Mouse (Mus musculus) lung, postnatal 36 days (tissue): ENCODE measurements around the gene Ttc36.

Source experiments
- DNase-seq: peaks from one replicate; pipeline ENCODE4 v3.0.0; 2022; ENCODE audit warnings: mixed read lengths

The Ttc36 gene

DNA sequence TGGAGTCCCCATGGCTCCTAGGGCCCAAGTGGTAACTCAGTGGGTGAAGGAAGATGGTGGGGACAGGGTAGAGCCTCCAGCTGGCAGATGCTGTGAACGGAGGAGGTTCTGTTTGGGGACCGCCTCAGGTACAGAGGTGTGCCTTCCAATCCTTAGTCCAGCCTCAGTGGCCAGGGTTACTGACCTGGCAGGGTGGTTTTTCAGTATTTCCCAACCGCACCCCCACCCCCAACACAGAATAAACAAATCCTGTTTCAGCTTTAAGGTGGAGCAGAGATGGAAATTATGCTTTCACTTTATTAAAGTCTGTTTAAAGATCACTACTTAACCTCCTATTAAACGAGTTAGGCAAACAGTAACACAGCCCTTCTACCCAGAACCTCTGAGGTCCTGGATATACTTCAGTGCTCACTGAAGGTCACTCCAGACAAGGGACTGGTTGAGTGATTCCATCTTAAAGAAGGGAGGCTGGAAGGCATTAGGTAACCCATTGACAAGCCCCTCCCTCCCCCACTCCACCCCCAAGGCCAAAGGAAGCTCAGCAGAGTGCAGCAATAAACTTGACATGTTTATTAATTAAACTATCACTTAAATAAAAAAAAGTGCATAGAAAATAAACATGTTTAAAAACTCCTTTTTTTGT lies at the start of gene Ttc36:
TSS of gene Ttc36 (minus strand) at position 265 of the 643 bp plus-strand sequence.
- DNase-seq, result peak; percentile 85

- no peak for DNase-seq
Measured at GRCm38 (mm10) chr9:44847446-44847845, 44.6 kb upstream of the Ttc36 start.

- peak; percentile 57 for DNase-seq
Measured at GRCm38 (mm10) chr9:44841241-44841640, 38.4 kb upstream of the Ttc36 start.

DNA sequence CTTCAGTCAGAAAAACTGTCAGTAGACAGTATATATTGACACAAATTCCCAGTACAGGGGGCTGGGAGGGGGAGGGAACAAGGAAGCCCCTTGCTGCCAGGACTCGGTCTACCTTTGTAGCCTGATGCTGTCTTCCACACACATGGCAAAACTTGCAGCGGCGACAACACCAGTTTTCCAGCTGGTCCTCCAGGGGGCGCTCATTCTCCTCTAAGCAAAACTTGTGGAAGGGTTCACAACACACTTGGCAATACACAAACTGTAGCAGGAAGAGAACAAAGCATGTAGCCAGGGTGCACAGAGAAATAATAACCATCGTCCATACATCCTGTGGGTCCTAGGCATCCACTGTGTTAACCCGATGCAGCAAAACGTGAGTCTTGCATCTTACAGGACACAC lies 33.6 kb upstream of the Ttc36 start:
- DNase-seq, result peak; percentile 76

GRCm38 (mm10) chr9:44832356-44832755 lies 29.5 kb upstream of the Ttc36 start:
- DNase-seq, result peak; percentile 56

DNA sequence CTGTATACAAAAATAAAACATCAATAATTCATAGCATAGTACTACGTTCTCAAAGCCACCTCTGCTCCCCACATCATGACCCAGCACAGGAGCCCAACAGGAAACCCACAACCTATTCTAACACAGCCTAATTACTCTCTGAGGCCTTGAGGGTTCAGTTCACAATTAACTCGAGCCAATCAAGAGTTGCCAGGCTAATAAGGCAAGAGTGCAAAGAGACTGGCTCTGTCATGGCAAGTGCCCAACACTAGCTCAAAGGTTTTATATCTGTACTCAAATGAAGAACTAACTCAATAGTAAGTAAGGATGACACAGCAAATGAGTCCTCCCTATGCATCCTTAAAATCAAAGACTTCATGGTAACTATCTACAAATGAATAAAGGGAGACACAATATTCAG lies 27.6 kb upstream of the Ttc36 start:
- DNase-seq, result no peak

DNA sequence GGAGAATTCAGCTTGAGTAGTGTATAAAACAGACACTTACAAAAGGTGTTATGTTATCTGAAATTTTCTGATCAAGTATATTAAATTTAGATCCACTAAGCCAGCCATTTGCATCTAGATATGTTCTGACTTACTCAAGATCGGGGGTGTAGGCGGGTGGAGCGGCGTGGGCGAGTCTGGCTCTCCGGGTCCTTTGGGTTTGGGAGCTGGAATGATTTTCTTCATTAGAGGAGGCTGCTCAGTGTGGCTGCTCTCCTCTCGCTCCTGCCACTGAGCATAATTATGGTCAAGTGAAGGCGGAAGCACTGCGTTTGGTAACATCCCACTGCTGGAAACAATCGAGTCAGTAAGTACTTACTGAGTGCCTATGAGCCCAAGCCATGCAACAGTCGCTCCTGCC lies 26.1 kb upstream of the Ttc36 start:
- DNase-seq, result no peak

- DNase-seq, result no peak
Measured at GRCm38 (mm10) chr9:44826660-44827059, 23.8 kb upstream of the Ttc36 start.

GRCm38 (mm10) chr9:44819920-44820827 lies 17.3 kb upstream of the Ttc36 start:
- DNase-seq, result no peak

- no peak for DNase-seq
Measured at GRCm38 (mm10) chr9:44817522-44817921, 14.7 kb upstream of the Ttc36 start.

DNA sequence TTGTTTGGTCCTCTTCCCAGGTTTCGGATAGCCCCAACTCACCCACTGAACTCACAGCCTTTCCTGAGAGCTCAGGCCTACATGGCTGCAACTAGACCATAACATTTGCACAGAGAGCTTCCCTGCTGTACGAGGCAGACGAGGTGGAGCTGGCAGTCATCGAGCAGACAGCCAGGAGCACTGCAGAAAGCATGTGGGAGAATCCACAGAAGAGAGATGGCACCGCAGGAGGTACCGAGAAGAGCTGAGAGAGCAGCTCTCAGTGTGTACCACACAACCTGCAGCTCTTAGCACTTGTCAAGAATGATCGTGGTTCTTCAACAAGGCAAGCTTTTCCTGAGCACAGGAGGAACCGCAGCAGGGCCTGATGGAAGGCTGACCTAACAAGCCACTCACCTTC lies 11.3 kb upstream of the Ttc36 start:
- DNase-seq, result no peak

- DNase-seq, result peak; percentile 24
Measured at GRCm38 (mm10) chr9:44810316-44810715, 7.4 kb upstream of the Ttc36 start.

DNA sequence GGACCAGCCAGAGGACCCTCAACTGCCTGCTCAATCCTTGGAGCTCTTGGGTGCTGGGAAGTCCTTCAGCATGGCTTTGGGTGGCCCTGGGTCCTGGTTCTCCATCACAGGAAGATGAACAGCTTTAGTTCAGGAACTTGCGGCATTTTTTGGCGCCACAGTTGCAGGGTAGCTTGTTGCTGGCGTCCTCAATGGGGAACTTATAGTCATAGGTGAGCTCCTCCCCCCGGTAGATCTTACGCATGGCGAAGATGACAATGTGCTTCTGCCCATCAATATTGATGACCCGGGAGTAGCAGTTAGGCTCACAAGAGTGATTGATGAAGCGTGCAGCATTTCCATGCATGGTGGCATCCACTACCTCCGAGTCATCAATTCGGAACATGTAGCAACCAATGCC lies 4.9 kb upstream of the Ttc36 start:
- DNase-seq, result no peak

GRCm38 (mm10) chr9:44807141-44807540 lies 4.3 kb upstream of the Ttc36 start:
- DNase-seq, result peak; percentile 42

DNA sequence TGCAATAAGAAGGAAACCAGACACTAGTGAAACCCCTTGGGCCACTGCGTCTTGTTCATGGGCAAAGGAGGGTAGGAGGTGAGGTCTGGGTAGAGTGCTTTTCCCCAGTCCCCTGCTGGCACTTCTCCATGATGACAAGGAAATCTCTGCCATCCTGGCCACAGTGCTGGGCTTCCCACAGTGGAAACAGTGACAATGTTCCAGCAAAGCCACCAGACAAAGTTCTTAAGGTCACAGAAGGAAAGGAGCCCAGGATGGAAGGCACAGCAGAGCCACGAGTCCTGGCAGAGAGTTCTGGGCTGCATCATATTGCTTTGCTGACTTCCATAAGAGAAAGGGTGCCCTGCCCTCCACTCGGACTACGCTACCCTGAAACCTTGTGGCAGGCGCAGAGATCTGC lies 2.7 kb upstream of the Ttc36 start:
- DNase-seq, result no peak

DNA sequence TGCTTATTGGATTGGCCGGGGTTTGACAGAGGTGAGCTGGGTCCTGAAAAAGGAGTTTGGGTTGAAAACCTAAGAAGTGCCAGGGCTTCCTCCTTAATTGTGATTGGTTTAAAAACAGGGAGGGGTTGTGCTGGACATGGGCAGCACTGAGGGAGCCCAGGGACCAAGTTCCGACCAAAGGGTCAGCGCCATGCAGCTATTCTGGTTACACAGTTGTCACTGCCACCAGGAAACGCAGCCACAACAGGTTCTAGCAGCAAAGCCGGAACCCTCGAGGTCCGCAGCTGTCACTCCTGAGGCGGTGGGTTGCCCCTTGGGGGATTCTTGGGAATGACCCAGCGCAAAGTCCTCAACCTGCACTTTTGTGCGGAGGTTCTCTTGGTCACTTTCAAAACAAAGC lies 1.8 kb upstream of the Ttc36 start:
- DNase-seq, result no peak

DNA sequence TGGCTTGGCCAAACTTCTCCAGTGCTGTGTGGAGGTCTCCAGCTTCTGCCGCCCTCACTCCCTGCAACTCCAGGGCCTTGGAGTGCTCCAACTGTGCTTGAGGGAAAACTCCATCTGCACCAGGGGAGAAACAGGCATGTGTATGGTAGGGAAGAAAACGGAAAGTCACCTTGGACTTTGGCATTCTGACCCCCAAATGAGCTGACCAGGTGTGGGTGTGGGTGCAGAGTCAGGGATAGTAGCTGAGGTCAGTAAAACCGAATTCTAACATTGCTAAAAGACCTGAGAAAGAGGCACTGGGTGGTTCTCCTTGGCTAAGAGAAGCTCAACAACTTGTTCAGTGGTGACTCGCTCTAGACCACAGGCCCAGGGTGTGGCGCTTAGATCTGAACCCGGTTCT lies 1.2 kb downstream of the Ttc36 start:
- DNase-seq, result peak; percentile 15

DNA sequence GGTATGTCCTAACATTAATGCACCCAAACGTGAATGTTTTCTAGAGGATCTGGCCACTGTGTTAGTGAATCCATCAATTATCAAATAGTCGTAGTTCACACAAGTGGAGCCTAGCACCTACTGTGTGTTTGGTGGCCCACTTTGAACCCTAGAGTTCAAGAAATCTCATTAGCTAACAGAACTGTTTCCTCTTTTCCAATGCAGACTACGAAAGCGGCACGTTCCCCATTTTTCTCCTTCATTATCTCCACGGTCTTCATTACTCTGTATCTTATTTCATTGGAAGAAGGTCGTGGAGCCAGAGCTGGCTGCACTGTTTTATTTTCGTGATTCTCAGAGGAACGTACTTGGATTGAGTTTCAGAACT lies 2.9 kb downstream of the Ttc36 start:
- no peak for DNase-seq

GRCm38 (mm10) chr9:44799102-44799957 lies 3.5 kb downstream of the Ttc36 start, which contains the start of gene Tmem25:
Gene Tmem25 (minus strand): TSS chr9:44799307.
- peak; percentile 92 for DNase-seq

- DNase-seq, result no peak
Measured at GRCm38 (mm10) chr9:44798298-44798697, 4.6 kb downstream of the Ttc36 start.

GRCm38 (mm10) chr9:44792842-44793241 lies 10.0 kb downstream of the Ttc36 start:
- no peak for DNase-seq

DNA sequence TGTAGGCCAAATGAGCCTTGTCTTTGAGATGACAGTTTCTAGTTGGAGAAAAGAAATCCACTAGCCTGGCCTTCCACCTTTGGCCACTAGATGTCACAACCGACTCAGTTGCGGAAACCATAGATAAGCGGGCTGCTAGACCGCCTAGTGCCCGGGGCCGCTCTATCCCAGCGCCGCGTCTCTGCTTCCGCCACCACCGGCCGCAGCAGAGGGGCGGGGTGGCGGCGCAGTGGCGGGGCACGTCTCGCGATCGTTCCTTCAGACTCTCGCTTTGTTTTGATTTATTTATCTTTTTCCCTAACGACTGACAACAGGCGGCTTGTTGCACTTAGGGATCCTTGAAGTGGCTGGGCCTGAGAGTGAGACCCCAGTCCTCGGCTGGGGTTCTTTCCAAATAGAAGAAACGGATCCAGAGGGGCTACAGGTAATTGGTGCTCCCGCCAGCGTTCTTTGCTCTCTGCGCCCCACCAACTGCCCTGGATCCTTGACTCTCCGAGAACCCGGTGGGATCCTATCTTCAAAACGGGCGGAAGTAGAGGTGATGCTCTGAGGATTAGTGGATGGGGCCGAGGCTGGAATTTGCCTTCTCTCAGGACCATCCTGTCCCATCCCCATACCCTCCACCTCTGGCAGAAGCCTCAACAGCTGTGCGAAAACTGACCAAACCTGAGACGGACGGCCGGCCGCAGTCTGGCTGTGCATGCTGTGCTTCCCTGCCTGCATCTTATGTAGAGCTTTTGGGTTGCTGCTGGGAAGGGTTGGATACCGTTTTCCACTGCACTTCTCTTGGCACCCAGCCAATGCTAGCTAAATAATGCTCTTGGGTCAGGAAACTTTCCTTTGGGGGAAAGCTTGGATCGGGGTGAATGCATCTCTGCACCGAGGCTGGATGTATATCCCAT lies 29.9 kb downstream of the Ttc36 start:
- DNase-seq, result peak; percentile 98
